Mouse (Mus musculus) layer of hippocampus, postnatal 14 days (tissue): ENCODE data around the gene Bcl11a. TPM values are rescaled to one million over a fixed set of nuclear protein-coding genes. Genes with fewer than 3 reads are reported as not detected.

Experiments used
- DNase-seq, 2 experiments: peaks; one replicate each; pipeline ENCODE4 v3.0.0; 2021 to 2022; ENCODE audit warnings: low spot score in 2 of 2, mixed read lengths in 1 of 2
- total RNA-seq, 2 experiments: library from RNA; stranded (reverse); gene quantifications; 2 replicates each; pipeline ENCODE4 v1.2.3; 2021

The Bcl11a gene
- total RNA-seq, 2 experiments from 2014 or later = 125 to 127 TPM

DNA sequence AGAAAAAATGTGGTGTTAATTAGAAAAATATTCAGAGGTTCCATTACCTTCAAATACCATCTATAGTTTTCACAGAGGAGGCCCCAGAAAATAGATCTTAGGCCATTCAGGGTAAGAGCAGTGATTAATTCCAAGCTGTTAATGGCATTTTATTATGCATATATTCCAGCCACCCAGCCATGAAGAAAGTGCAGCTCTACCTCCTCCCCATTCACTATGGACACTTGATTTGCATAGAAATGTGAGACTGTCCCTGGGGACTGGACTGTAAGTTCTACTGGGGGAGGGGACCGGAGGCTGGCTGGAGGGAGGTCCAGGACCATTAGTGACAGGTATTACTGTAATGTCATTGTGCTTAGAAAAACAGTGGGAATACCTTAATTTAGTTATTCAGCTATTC lies 119.6 kb downstream of the Bcl11a start:
- no peak for DNase-seq

GRCm38 (mm10) chr11:24199560-24199959 lies 121.7 kb downstream of the Bcl11a start:
- no peak for DNase-seq

DNA sequence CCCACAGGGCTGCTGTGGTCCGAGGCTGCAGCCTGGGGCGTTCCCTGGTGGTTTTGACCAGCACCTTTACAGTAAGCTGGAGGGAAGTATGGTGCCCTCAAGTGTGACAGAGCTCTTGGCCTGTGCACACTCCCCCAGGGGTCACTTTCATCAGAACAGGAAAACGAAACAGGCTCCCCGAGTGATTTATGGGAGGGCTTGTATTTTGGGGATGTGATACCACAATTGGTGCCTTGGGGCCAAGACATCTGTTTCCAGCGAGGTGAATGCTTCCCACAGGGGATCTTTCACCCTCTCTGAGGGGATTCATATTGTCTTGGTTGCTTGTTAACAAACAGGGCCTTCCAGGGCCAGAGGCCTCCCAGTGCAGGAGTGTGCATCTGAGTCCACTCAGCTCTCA lies 122.5 kb downstream of the Bcl11a start:
- no peak for DNase-seq

DNA sequence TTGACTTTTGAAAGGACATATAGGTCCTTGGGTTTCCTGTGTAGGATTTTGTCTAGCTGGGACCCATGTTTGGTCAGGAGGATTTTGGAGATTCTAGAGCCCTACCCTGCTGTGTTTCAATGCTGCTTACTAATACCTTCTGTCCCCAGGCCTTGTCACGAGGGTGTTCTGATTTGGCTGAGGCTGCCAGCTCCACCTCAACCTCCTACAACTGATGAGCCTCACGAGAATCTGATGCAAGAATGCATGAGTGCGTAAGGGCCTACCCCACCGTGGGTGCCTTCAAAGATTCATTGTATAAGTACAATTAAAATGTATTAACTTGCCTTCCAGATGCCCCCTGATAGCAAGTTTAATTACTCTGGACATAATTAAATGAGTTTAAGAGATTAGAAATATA lies 123.4 kb downstream of the Bcl11a start:
- no peak for DNase-seq

- no peak for DNase-seq
Observed at GRCm38 (mm10) chr11:24202641-24203361, 124.9 kb downstream of the Bcl11a start.

- DNase-seq = no peak
Observed at GRCm38 (mm10) chr11:24203489-24203888, 125.6 kb downstream of the Bcl11a start.

GRCm38 (mm10) chr11:24208951-24209351 lies 131.1 kb downstream of the Bcl11a start:
- no peak for DNase-seq

DNA sequence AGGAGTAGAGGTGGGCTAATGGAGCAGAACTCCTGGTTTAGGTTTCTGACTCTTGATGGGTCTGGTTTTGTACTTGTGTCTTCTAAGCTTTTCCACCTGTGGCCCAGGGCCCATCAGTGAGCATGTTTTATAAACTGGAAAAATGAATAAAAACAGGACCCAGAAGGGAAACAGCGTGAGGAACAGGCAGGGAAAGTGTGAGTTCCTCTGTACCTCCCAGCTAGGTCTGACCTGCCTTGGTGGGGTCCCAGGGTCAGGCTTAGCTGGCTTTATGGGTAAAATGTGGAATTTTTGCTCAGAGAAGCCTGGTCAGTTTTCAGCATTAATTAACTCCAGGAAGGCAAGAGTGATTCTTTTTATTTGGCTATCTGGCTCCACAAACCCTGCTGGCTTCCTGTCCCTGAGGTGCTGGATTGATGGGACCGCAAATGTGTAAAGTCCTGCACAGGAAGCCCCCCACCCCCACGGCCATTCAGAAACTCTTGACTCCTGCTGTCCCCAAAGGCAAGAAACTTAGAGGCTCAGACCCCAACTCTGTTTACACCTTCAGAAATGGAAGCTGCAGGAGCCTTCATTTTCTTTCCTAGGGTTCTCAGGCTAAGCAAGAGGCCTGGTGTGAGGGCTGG lies 136.8 kb downstream of the Bcl11a start:
- no peak for DNase-seq

GRCm38 (mm10) chr11:24217741-24218333 lies 140.0 kb downstream of the Bcl11a start:
- no peak for DNase-seq

- peak in 1 of 2 experiments; percentile 8 for DNase-seq
Observed at GRCm38 (mm10) chr11:24221601-24222307, 143.9 kb downstream of the Bcl11a start.

Other genes starting within 250 kb of the Bcl11a start
- gene Papolg, start 182.8 kb upstream of the Bcl11a start, total RNA-seq = 10 to 100 TPM; 18.4 to 19.0 TPM
- gene A830031A19Rik, start 3.0 kb upstream of the Bcl11a start, total RNA-seq = 1 to 10 TPM in 1 of 2 experiments, under 1 TPM in 1; 0.72 to 1.1 TPM